Mouse (Mus musculus) kidney, postnatal 25 days (tissue): ENCODE measurements around the gene Gap43.
"Not testable (repeated sequence)": the region's sequence is repeated elsewhere in the genome, so short reads cannot be mapped to it uniquely, and the experiment has no call there.

Experiments used
- DNase-seq, 2 experiments: peaks; one replicate each; pipeline ENCODE4 v3.0.0; 2021; ENCODE audit warnings: mixed read lengths in 2 of 2

Gap43 gene

DNA sequence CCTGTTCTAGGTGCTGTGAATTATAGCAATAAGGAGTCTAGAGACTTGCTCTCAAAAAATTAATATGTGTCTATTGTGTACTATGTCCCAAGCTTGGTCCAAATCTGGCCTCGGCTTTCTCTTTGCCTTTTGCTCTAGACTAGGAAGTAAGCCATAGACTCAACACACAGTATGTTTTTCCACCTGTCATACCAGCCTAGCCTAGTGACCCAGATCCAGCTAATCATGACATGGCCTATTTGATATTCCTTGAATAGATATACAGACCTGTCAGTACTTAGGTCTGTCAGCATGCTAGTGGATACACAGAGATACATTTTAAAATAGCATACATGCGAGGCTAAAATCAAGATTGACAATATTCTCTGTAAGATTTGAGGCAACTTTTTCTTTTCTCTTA, 46.4 kb downstream of the Gap43 start:
- no peak for DNase-seq

DNA sequence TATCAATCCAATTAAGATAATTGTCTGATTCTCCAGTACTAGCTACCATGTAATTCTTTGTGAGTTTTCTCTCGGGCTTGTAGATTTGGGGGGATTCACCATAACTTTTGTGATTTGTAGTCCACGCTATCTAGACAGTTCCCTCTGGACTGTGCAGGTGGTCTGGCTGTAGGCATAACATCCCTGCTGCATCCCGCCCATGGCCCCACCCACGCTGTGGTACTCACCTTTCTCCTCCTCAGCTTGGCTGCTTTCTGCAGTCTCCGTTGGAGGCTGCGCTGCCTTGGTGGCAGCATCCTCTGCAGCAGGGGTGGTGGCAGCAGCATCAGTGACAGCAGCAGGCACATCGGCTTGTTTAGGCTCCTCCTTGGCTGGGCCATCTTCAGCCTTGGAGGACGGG, 48.9 kb downstream of the Gap43 start:
- DNase-seq = no peak

DNA sequence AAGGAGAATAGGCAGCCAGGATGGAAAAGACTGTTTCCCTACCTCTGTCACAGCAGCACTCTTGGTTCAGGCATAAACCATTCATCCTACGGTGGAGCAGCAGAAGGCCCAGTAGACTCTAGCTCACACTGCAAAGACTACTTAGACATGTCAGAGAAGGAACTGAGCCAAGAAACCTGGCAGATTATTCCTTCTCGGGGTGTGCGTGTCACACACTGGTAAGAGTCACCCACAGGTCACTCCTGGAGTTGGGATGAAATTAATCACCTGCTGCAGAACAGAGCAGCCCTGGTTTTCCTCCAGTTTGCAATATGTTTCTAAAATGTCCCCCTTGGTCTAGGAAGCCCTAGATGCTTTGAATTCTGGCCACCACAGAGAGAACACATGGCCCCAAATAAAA, 56.4 kb downstream of the Gap43 start:
- DNase-seq = no peak

DNA sequence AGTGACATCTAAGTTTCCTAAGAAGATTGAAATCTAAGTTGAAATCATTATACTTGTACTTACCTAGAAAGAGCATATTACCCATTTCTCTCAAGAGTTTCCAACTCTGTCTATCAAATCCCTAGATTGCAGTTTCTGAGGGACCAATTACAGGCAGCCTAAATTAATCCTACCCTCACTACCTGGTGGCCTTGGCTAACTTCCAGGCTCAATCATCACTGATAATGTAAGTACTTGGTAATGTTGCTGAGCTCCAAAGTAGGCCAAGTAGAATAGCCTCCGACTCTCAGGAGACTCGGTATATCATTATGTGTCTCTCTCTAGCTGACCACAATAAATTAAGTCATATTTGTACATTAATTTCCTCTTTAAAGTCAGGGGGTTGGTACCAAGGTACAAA, 62.7 kb downstream of the Gap43 start:
- DNase-seq = no peak

GRCm38 (mm10) chr16:42277268-42277667, 63.2 kb downstream of the Gap43 start:
- DNase-seq = no peak

- peak; percentile 66 to 76 for DNase-seq
These were observed 64.0 kb downstream of the Gap43 start for GRCm38 (mm10) chr16:42276216-42277141.

DNA sequence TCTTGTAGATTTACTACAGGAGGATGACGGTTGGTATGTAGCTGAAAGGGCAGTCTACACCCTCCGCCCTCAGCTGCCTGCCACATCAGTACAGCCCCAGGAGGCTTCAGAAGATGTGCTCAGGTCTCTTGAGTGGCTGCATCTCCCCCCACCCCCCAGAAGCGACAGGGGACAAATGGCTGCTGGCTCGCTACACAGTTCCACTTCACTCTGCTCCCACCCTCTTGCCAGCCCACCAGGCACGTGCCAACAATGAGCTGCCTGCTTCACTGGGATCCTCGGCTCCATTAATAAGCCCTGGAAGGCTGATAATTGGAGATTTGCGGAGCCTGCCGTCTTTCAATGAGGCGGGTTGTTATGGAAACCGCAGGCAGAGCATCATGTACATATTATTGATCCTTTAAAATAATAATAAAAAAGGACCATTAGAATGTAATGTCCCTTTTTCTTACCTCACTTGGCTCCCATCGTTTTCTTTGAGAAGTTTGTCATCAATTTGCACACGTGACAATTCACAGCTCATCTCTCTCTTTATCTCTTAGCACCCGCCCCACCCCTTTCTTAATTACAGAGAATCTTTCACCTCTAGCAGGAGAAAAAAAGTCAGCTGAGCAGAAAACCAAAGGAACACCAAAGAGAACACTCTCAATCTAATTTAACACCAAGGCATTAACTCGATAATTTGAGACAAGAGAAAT, 64.8 kb downstream of the Gap43 start:
- no peak for DNase-seq

DNA sequence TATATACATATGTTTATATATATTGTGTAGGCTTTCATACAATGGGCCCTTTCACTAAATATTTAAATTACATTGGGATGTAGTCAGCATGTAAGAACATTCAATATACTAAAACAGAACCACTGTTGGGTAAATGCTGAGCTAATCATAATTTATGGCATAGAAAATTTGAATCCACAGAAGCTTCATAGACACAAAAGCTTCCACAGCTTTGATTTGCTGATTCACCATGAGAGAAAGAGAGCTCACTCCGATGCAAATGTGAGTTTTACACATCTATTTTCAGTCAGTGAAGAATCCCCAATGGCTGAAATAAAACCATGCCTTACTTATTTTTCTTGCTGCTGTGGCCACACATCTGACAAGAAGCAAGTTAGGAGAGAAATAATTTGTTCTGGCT, 69.2 kb downstream of the Gap43 start:
- DNase-seq = no peak

- no peak for DNase-seq
These were observed 70.9 kb downstream of the Gap43 start for GRCm38 (mm10) chr16:42269587-42269967.

DNA sequence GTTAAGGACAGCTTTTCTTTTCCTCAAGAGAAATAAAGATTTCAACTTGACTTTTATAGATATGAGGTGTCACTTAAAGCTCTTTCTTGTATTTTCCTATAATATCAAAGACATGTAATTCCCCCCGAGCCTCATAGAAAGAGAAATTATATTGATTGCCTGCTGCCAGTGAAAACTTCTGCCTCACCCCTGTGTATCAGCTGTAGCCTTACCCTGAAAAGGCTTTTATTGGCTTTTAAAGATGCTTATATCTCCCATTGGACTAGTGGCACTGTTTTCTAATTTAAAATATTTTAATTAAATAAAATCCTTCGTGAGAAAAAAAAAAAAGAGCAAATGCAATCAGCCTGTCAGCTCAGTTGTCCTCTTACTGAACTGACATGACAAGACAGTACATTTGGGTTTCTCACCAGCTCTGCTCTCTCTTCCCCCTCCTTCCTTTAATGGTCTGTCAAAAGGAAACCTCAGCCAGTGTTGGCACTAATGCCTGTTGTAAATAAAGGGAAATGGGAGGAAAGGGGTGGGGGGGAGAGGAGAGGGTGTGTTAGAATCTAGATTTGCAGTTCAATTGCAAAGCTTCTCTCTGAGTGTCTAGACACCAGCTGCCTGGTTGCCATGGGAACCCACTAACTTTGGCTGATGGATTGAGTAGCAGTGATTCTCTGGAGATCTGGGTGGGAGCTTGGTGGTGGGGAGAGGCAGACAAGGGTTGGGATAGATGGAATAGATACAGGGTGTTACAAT, 71.4 kb downstream of the Gap43 start:
- DNase-seq = no peak

- no peak for DNase-seq
These were observed 75.3 kb downstream of the Gap43 start for GRCm38 (mm10) chr16:42265185-42265584.

GRCm38 (mm10) chr16:42262935-42263542, 77.4 kb downstream of the Gap43 start:
- no peak for DNase-seq

DNA sequence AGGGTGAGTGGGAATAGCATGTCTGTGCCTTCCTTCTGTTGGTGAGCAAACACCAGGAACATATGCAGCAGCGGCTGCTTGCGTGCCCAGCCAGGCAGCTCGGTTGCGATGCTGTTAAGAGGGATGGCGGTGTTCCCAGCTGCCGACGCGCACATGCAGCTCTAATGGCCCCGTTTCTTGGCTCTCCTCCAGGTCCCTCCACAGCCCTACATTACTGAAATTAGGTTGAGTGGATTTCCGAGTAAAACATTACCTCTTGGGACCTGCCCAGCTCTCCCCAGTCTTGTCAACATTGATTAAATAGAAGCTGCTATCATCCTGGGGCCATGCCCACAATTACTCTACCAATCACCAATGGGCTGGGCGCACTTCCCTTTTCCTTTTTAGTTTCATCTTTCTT, 84.8 kb downstream of the Gap43 start:
- DNase-seq = peak in 1 of 2 experiments; percentile 2

- no peak for DNase-seq
These were observed 85.2 kb downstream of the Gap43 start for GRCm38 (mm10) chr16:42255222-42255621.

DNA sequence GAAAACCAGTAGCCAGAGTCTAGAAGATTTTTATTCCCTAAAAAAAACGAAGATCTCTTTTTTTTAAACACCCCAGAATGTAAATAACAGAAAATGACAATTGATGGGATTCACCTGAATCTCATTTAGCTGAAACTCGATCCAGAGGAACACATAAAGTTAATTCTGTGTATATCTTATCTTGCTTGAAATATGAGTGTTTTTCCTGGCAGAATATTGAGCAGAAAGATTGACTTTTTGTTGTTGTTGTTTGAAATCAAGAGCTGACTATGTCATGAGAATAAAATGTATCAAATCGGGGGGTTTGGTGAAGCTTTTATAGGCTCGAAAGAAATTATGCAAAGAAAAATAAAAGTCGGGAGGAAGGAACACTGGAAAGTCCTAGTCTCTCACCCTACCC, 88.2 kb downstream of the Gap43 start:
- DNase-seq = no peak

DNA sequence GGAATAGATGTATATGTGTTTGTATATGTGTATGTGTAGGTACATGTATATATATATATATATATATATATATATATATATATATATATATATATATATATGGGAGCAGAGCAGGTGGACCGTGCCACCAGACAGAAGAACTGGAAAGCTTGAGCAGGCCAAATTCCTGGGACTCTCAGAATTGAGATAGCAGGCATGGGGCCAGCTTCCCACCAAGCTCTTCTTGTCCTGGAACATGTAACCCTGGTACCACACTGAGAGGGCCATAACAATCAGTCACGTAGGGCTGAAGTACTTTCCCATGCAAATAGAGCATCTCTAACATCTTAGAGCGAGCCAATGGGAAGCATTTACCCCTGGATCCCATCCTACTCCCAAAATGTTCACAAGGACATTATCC, 96.3 kb downstream of the Gap43 start:
- not testable (repeated sequence) for DNase-seq

DNA sequence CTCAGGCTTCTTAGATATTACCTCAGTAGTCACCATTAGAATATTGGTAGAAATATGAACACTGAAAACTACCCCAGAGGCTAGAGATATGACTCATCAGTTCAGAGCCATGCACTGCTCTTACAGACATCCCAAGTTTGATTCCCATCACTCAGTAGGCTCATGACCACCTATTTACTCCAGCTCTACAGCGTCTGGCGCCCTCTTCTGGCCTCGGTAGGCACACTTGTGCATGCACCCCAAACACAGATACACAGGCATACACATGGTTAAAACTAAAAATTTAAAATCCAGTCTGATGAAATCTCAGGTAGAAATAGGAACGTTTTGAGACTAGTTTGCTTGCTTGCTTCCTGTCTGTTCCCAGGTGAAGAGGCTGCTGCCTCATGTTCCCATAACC, 109.1 kb downstream of the Gap43 start:
- no peak for DNase-seq
